Mouse (Mus musculus): ENCODE measurements at regions not wholly inside any gene's neighbourhood (a gene's known extent, or its start where the extent isn't known, plus 50 kb on each side); places are given as distances from the start of the nearest gene placed in this dataset.
"Not testable (repeated sequence)": the region's sequence is repeated elsewhere in the genome, so short reads cannot be mapped to it uniquely, and the experiment has no call there.

- ATAC-seq, result not testable (repeated sequence)
These were observed 63.5 kb downstream of the Olfr693 start for GRCm38 (mm10) chr7:106616932-106617331.

- no peak for ATAC-seq
These were observed 67.7 kb downstream of the Olfr693 start for GRCm38 (mm10) chr7:106612723-106613122.

GRCm38 (mm10) chr7:106580424-106580823 lies 100.0 kb downstream of the Olfr693 start:
- ATAC-seq, result no peak

GRCm38 (mm10) chr7:106568251-106568650 lies 112.1 kb downstream of the Olfr693 start:
- ATAC-seq, result not testable (repeated sequence)

- peak; percentile 91 for ATAC-seq
These were observed 129.4 kb downstream of the Olfr693 start for GRCm38 (mm10) chr7:106550881-106551575.

GRCm38 (mm10) chr7:106529433-106530102 lies 150.8 kb downstream of the Olfr693 start:
- ATAC-seq, result peak; percentile 33

- ATAC-seq, result peak; percentile 96
These were observed 151.4 kb downstream of the Olfr693 start for GRCm38 (mm10) chr7:106529023-106529422.

GRCm38 (mm10) chr7:106494851-106495250 lies 185.5 kb downstream of the Olfr693 start:
- ATAC-seq, result no peak
